Mouse (Mus musculus): ENCODE results near the gene S100a16. TPM values are rescaled to one million over a fixed set of nuclear protein-coding genes. Genes with fewer than 3 reads are reported as not detected.
A peak's percentile ranks its signal among the peaks of the same experiment; 100 is the strongest.

S100a16 gene
- polyA plus RNA-seq (2015; fragmentation: Nextera tagmentation; extraction: Ambion mirVana), result 61.6 and 69.1 TPM in 2 replicates

GRCm38 (mm10) chr3:90537141-90537904 lies at the start of gene S100a16:
TSS of gene S100a16 (plus strand) at chr3:90537254.
- H3K4me3 ChIP-seq (ENCODE audit: low read depth, low read length), result peak within 1 kb of the TSS; percentile 9; the same call in 1 of the 2 replicates
- WGBS, result 28% methylated on average over 10 of the region's 10 CpGs
- no peaks in the 10 kb centered on the region for H3K4me1 ChIP-seq (replicated peaks; ENCODE audit: control insufficient read depth, insufficient read depth, low read length)
- H3K36me3 ChIP-seq (ENCODE audit: control insufficient read depth, insufficient read depth), result no peaks in the 10 kb centered on the region; the same call in 1 of the 2 replicates
- ATAC-seq, result peak; percentile 73
- no peaks in the 10 kb centered on the region for H3K27me3 ChIP-seq (replicated peaks; ENCODE audit: control insufficient read depth, insufficient read depth, low read length)
- TF ChIP-seq CTCF (IDR thresholded peaks at IDR 0.05; ENCODE audit: low read depth), result no peak
- no peak within 1 kb of the TSS for H3K27ac ChIP-seq (ENCODE audit: low read depth, low read length)
- peak within 1 kb of the TSS; percentile 12 for H3K9ac ChIP-seq (ENCODE audit: low read depth, low read length)
- H3K4me2 ChIP-seq (replicated peaks; ENCODE audit: low read depth), result peak within 1 kb of the TSS; percentile 52
- no peaks in the 10 kb centered on the region for H3K9me3 ChIP-seq (ENCODE audit: control insufficient read depth)

GRCm38 (mm10) chr3:90488576-90488975 lies 48.5 kb upstream of the S100a16 start:
- WGBS, result 61% methylated on average over 6 of the region's 6 CpGs
- Histone ChIP-seq H3K27ac (ENCODE audit: low read depth, low read length) (no peak overlapping the region), H3K27me3 (replicated peaks; ENCODE audit: control insufficient read depth, insufficient read depth, low read length) (no peaks in the 10 kb centered on the region), H3K4me3 (ENCODE audit: low read depth, low read length) (no peak overlapping the region), H3K36me3 (ENCODE audit: control insufficient read depth, insufficient read depth) (peaks cover 48% of the 10 kb centered on the region), H3K4me2 (replicated peaks; ENCODE audit: low read depth) (no peak overlapping the region), H3K9ac (ENCODE audit: low read depth, low read length) (no peak overlapping the region), H3K9me3 (ENCODE audit: control insufficient read depth) (no peaks in the 10 kb centered on the region), H3K4me1 (replicated peaks; ENCODE audit: control insufficient read depth, insufficient read depth, low read length) (no peaks in the 10 kb centered on the region)
- no peak for ATAC-seq
- TF ChIP-seq CTCF (IDR thresholded peaks at IDR 0.05; ENCODE audit: low read depth), result no peak

GRCm38 (mm10) chr3:90490696-90491256 lies 46.3 kb upstream of the S100a16 start, which contains the start of gene Snapin:
TSS of gene Snapin (minus strand) at chr3:90491033.
- H3K9me3 ChIP-seq (ENCODE audit: control insufficient read depth), result no peaks in the 10 kb centered on the region
- WGBS, result under 1% methylated on average over 37 of the region's 37 CpGs

GRCm38 (mm10) chr3:90491350-90491749 lies 45.7 kb upstream of the S100a16 start:
- H3K9me3 ChIP-seq (ENCODE audit: control insufficient read depth), result no peaks in the 10 kb centered on the region
- ATAC-seq, result peak; percentile 34
- H3K4me3 ChIP-seq (ENCODE audit: low read depth, low read length), result no peak overlapping the region
- peaks cover 31% of the 10 kb centered on the region for H3K36me3 ChIP-seq (ENCODE audit: control insufficient read depth, insufficient read depth)
- no peaks in the 10 kb centered on the region for H3K27me3 ChIP-seq (replicated peaks; ENCODE audit: control insufficient read depth, insufficient read depth, low read length)
- 41% methylated on average over 2 of the region's 2 CpGs for WGBS
- H3K27ac ChIP-seq (ENCODE audit: low read depth, low read length), result no peak overlapping the region
- H3K4me1 ChIP-seq (replicated peaks; ENCODE audit: control insufficient read depth, insufficient read depth, low read length), result no peaks in the 10 kb centered on the region
- TF ChIP-seq CTCF (IDR thresholded peaks at IDR 0.05; ENCODE audit: low read depth), result peak; percentile 59
- H3K4me2 ChIP-seq (replicated peaks; ENCODE audit: low read depth), result peak overlapping the region; percentile 71; the same call in 1 of the 2 replicates
- H3K9ac ChIP-seq (ENCODE audit: low read depth, low read length), result no peak overlapping the region

More at GRCm38 (mm10) chr3:90490696-90491256, 46.3 kb upstream of the S100a16 start, which contains the start of gene Snapin:
- peak within 1 kb of the TSS; percentile 72 for H3K9ac ChIP-seq (ENCODE audit: low read depth, low read length)
- peak; percentile 97 for ATAC-seq
- peaks cover 30% of the 10 kb centered on the region for H3K36me3 ChIP-seq (ENCODE audit: control insufficient read depth, insufficient read depth)
- no peaks in the 10 kb centered on the region for H3K4me1 ChIP-seq (replicated peaks; ENCODE audit: control insufficient read depth, insufficient read depth, low read length)
- H3K4me2 ChIP-seq (replicated peaks; ENCODE audit: low read depth), result peak within 1 kb of the TSS; percentile 71
- peak; percentile 93 for TF ChIP-seq CTCF (IDR thresholded peaks at IDR 0.05; ENCODE audit: low read depth)
- H3K27ac ChIP-seq (ENCODE audit: low read depth, low read length), result peak within 1 kb of the TSS; percentile 68; the same call in 1 of the 2 replicates
- no peaks in the 10 kb centered on the region for H3K27me3 ChIP-seq (replicated peaks; ENCODE audit: control insufficient read depth, insufficient read depth, low read length)
- peak within 1 kb of the TSS; percentile 67 for H3K4me3 ChIP-seq (ENCODE audit: low read depth, low read length)

GRCm38 (mm10) chr3:90493831-90494540 lies 43.1 kb upstream of the S100a16 start:
- ATAC-seq, result no peak
- Histone ChIP-seq H3K27ac (ENCODE audit: low read depth, low read length) (no peak overlapping the region; the same call in 1 of the 2 replicates), H3K9ac (ENCODE audit: low read depth, low read length) (no peak overlapping the region), H3K4me3 (ENCODE audit: low read depth, low read length) (no peak overlapping the region), H3K36me3 (ENCODE audit: control insufficient read depth, insufficient read depth) (peaks cover 28% of the 10 kb centered on the region), H3K4me2 (replicated peaks; ENCODE audit: low read depth) (no peak overlapping the region), H3K9me3 (ENCODE audit: control insufficient read depth) (no peaks in the 10 kb centered on the region), H3K27me3 (replicated peaks; ENCODE audit: control insufficient read depth, insufficient read depth, low read length) (no peaks in the 10 kb centered on the region), H3K4me1 (replicated peaks; ENCODE audit: control insufficient read depth, insufficient read depth, low read length) (no peaks in the 10 kb centered on the region)
- WGBS, result 28% methylated on average over 4 of the region's 4 CpGs
- no peak for TF ChIP-seq CTCF (IDR thresholded peaks at IDR 0.05; ENCODE audit: low read depth)

Measured in intestine, postnatal 0 days (tissue).